Mouse (Mus musculus) E14TG2a.4 (cell line): ENCODE results near the gene Ccdc155.

Source experiments
- CTCF ChIP-seq: conservative IDR thresholded peaks from 2 replicates; pipeline ENCODE4 v1.5.1; 2014; ENCODE audit warnings: low read length
- POU5F1 ChIP-seq: IDR thresholded peaks from 2 replicates; pipeline ENCODE4 v1.6.1; 2014; ENCODE audit warnings: low read length, borderline replicate concordance

DNA sequence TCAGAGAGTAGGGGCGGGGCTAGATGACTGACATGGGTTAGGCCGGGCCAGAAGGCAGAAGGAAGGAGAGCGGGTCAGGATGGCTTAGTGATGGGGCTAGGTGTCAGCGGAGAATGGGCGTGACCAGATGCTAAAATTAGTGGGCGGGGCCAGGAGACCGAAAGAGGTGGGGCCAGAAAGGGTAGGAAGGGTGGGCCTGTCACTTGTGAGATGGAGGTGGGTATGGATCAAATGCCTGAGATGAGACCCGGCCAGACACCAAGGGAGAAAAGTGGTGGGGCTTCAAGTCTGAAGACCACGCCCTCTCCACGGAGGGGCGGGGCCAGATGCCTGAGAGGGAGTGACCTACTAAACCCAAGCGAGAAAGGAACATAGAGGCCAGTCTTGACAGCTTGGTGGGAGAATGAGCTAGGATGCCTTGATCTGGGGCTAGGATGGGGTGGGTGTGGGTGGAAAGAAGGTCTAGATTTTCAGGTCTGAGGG is 70.1 kb downstream of the Ccdc155 start:
- TF ChIP-seq CTCF (no peak), POU5F1 (no peak)
